Mouse (Mus musculus): Measurements from ENCODE around the gene Rsg1.

Rsg1 gene
- long read RNA-seq, experiment 1, partial matches to known transcripts = 0 of 4 reads
- long read RNA-seq, experiment 1, other reads (novel, unspliced or antisense) = 3 of 4 reads
- long read RNA-seq, experiment 2, partial matches to known transcripts = 0 of 4 reads
- long read RNA-seq, experiment 2, other reads (novel, unspliced or antisense) = 0 of 4 reads

- intact Hi-C loops (cut with DNase I) = loop anchor here (5.0 to 10.0 kb wide), 2 partner anchors 53 to 69 kb away; partner anchors contain the start of gene Fbxo42
Observed at GRCm38 (mm10) chr4:141213770-141214336, at the start of gene Rsg1. Gene Rsg1, plus strand, starts transcription at chr4:141213956.

- intact Hi-C loops (cut with DNase I) = no loop called here
Observed at GRCm38 (mm10) chr4:141165744-141166292, 47.9 kb upstream of the Rsg1 start.

GRCm38 (mm10) chr4:141167156-141167555 lies 46.6 kb upstream of the Rsg1 start:
- intact Hi-C loops (cut with DNase I) = no loop called here

- intact Hi-C loops (cut with DNase I) = no loop called here
Observed at GRCm38 (mm10) chr4:141172121-141172520, 41.6 kb upstream of the Rsg1 start.

GRCm38 (mm10) chr4:141175783-141176182 lies 38.0 kb upstream of the Rsg1 start:
- intact Hi-C loops (cut with DNase I) = no loop called here

DNA sequence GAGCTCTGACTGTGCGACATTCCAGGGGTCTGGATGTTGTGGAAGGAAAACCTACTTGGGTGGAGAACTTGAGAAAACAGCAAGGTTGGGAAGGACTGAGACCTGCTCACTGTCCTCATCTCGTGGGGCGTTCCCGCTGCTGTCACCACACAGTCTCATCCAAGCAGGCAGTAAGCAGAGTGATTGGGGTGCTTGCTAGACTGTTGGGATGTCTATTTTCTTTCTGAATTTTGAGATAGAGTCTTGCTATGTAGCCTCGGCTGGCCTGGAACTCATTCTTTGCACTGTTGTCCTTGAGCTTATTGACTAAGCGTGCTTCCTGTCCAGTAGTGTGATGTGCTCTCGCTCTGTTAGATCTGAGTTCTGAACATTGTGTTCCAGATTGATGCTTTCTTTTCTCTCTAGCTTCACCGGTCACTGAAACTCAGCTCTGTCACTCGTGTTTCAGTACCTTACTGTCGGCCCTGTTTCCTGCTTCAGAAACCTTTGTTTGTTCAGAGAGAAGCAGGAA lies 37.4 kb upstream of the Rsg1 start:
- intact Hi-C loops (cut with DNase I) = no loop called here

DNA sequence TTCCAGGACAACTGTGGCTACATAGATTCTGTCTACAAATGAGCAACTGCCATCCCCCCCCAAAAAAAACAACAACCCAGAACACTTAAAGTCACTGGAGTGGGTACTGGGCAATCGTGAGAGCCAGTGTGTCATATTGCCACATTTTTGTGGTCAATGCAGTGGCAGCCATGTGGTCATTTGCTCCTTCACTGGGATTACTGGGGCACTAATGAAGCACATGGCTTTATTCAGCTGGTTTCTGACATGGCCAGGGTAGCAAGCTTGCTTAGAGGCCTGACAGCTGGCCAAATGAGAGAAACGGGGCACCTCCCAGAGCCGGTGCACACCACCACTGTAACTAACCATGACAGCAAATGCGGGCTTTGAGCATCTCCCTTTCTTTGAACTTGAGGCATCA lies 35.3 kb upstream of the Rsg1 start:
- intact Hi-C loops (cut with DNase I) = no loop called here

DNA sequence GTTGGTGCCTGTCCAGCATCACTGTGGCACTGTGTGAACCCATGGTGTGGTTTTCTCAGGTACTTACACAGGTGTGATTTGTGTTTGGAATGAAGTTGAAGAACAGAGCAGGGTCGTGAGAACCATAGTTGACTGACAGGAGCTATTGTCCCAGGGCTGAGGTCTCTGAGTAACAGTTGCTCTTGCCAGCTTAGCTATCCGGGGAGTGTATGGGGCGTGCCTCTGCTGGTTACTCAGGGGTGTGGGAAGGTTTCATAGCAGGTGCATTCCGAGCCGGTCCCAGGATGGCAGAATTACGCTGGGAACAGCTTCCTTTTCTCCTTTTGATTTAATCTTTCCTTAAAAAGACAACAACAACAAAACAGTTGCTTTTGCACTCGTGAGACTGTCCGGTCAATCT lies 32.9 kb upstream of the Rsg1 start:
- intact Hi-C loops (cut with DNase I) = no loop called here

DNA sequence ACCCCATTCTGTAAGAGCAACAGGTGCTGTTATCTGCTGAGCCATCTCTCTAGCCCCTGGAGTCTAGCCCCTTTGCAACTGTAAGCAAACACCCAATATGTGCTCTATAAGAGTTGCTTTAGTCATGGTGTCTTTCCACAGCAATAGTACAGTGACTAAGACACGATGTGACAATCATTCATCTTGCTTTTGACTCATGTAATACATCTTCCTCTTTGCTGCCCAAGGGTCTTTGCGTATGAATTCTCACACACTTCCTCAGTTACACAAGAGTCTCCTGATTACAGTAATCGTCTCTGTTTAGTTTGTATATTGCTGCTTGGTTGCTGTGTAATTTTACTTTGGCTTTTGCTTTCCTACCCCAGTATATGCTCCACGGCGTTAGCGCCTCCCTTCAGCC lies 31.8 kb upstream of the Rsg1 start:
- intact Hi-C loops (cut with DNase I) = no loop called here

GRCm38 (mm10) chr4:141183932-141184331 lies 29.8 kb upstream of the Rsg1 start:
- intact Hi-C loops (cut with DNase I) = no loop called here

DNA sequence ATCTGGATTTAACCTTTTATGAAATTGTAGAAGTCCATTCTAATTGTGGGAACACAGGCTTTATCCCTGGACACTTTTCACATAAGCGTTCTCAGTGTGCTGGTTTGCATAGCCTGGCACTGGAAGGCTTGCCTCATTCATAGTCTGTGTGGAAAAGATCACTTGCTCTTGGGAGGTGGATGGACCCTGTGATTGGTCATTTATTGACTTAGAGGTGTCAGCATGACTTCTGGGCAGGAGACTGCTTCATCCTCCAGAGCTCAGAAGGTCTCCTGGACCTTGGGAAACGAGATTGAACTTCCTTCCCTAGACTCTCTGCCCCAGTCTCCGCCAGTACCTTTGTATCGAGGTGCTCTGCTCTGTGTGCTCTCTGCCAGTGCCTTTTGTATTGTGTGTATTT lies 29.3 kb upstream of the Rsg1 start:
- intact Hi-C loops (cut with DNase I) = no loop called here

GRCm38 (mm10) chr4:141186923-141187836 lies 26.6 kb upstream of the Rsg1 start:
- intact Hi-C loops (cut with DNase I) = no loop called here

DNA sequence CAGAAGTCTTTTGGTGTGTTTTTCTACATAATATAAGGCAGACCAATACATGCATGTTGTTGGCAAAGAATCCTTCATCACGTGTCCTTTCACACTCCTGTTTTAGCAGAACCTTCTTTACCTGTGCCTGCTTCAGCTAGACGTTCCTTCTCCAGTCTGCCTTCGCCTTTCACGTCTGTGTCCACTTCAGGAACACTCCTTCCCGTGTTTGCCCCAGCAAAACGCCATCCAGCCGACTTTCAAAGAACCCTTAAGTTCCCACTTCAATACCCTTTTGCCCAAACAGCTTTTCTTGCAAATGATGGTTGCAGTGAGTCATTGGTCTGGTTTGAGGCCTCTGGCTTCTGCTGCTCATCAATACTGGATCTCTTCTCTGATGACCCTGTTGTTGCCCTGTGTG lies 22.5 kb upstream of the Rsg1 start:
- intact Hi-C loops (cut with DNase I) = no loop called here

DNA sequence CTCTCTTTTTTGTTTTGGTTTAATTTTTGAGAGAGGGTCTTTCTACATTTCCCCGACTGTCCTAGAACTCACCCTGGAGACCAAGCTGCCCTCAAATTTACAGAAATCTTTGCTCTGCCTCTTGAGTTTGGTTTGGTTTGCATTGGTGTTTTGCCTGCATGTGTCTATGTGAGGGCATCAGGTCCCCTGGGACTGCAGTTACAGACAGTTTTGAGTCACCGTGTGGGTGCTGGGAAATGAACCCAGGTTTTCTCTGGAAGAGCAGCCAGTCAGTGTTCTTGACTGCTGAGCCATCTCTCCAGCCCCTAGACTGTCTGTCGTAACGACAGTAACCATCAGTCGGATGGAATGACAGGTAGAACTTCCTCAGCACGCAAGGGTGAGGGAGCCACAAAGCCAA lies 19.2 kb upstream of the Rsg1 start:
- intact Hi-C loops (cut with DNase I) = no loop called here

GRCm38 (mm10) chr4:141196981-141197685 lies 16.6 kb upstream of the Rsg1 start:
- intact Hi-C loops (cut with DNase I) = no loop called here

- intact Hi-C loops (cut with DNase I) = no loop called here
Observed at GRCm38 (mm10) chr4:141197686-141198035, 16.1 kb upstream of the Rsg1 start.

GRCm38 (mm10) chr4:141200906-141201305 lies 12.8 kb upstream of the Rsg1 start:
- intact Hi-C loops (cut with DNase I) = loop anchor here (10.0 kb wide), 1 partner anchor 164 kb away; the partner anchor contains the start of gene Fam131c

DNA sequence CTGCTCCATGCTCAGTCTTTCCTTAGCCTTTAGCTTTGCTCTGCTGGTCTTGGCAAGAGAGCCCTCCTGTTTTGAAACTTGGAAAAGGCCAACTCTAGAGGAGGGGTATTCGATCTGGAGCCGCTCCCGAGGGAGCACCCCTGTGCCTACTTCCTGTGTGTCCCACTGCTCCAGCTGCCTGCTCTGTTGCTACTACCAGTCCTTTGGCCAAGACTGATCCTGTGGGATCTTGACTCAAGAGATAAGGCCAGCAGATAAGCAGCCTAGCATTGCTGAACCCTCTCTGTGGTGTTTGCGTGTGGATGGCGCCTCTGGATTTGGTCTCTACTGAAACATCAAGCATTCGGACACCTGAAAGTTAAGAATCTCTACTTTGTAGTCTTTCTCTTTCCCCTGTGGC lies 11.6 kb upstream of the Rsg1 start:
- intact Hi-C loops (cut with DNase I) = loop anchor here (10.0 kb wide), 1 partner anchor 163 kb away; the partner anchor contains the start of gene Fam131c

DNA sequence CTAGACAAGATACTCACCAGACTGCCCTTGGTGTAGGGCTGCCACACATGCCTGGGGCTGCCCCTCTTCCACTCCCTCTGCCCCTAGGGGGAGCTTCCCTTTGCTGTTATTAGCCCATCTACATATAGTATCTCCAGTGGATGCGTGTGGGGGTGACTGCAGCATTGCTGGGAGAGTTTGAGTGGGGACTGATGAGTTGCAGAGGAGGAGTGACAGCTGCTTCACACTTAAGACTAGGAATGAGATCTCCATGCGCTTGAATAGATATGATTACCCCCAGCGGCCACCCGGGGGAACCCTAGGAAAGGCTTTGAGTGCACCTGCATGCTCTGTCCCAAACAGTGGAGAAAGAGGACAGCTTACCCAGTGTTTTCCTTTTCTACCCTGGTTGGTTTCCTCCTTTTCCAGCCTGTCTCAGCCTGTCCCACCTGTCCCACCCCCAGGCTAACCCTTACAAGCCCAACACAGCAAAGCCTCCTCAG lies 9.1 kb upstream of the Rsg1 start:
- intact Hi-C loops (cut with DNase I) = loop anchor here (10.0 kb wide), 1 partner anchor 160 kb away; the partner anchor contains the start of gene Fam131c

DNA sequence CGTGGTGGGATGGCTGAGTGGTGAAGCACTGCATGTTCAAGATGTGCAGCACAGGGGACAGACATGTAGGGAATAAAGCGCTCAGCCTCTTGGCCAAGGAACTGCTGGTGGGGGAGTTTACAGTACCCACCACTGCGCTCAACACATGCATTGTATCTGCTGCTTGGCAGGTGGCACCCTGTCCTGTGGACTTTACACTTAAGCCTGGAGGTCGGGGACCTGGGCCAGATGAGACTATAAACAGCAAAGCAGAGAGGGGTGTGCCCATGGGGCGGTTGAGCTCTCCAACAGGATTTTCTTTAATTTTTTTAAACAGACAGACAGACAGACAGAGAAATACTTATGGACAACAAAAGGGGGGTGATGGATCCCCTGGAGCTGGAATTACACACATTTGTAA lies 6.7 kb upstream of the Rsg1 start:
- intact Hi-C loops (cut with DNase I) = loop anchor here (10.0 kb wide), 1 partner anchor 158 kb away; the partner anchor contains the start of gene Fam131c

Measured in adrenal gland (tissue).